In the genomic region with DNA sequence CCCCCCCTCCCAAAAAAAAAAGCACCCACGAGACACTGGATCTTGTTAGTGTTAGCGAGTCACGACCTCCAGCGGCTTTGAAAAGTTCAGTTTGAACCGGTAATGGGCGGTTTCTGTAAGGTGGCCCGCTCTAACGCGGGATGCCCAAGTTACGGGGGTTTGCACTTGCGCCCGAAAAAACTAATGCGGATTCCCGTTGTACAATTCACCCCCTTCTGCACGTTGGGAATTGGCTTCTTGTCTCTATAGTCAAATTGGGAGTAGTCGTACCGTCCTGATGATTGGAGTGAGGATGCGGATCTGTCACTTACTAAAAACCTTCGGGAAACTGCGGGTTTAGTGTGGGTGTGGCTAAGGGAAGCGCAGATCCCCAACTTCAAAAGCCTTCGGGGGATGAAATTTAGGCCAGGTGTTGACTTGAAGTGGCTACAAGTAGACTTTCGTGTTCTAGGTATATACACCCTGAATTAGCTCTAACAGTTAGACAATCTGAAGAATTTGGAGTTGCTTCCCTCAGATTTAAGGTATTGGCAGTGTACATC, we compare ENCODE assay signal across 8 mouse cellular contexts. TPM values are rescaled to one million over a fixed set of nuclear protein-coding genes. Genes with fewer than 3 reads are reported as not detected.
DNase-seq lines count a peak whose midpoint lies in the region; ATAC-seq and TF ChIP-seq lines count a peak whose summit lies in the region.

No protein-coding gene starts in this region.

- peak overlapping the region; percentile 100 for H3K4me3 ChIP-seq in gastrocnemius, adult 2 months
- peak overlapping the region; percentile 82 to 84 (median 84) for H3K4me3 ChIP-seq in CH12.LX (replicated peaks in 1 of 3; ENCODE audit: low read depth in 2 of 3, low read length in 2 of 3, poor library complexity in 1 of 3)
- H3K4me3 ChIP-seq in hindbrain, embryonic 13.5 days, result peak overlapping the region; percentile 95
- peak overlapping the region; percentile 97 for H3K4me3 ChIP-seq in stomach, embryonic 15.5 days (replicated peaks)

- no peak for TF ChIP-seq CTCF in gastrocnemius, adult 2 months (IDR thresholded peaks at IDR 0.05)
- no peak for TF ChIP-seq CTCF in CH12.LX (conservative IDR thresholded peaks at IDR 0.05 in 1 of 2, IDR thresholded peaks at IDR 0.05 in 1 of 2; ENCODE audit: low read depth in 2 of 2, low read length in 2 of 2)

- no peak for DNase-seq in gastrocnemius, adult 2 months
- no peak for DNase-seq in gastrocnemius, adult 18-20 months (ENCODE audit: low spot score)
- peak; percentile 71 for DNase-seq in CH12.LX (ENCODE audit: extremely low read depth)
- peak; percentile 30 for DNase-seq in embryo, embryonic 11.5 days (ENCODE audit: low read depth, low spot score)
- no peak for DNase-seq in right cerebral cortex, adult 2 months (ENCODE audit: low spot score in 2 of 2)

- no peak for TF ChIP-seq POLR2A in CH12.LX (IDR thresholded peaks at IDR 0.05; ENCODE audit: low read depth, low read length)

- TF ChIP-seq RAD21 in CH12.LX (IDR thresholded peaks at IDR 0.05; ENCODE audit: low read depth, low read length), result no peak

- peaks cover 39% of the 10 kb centered on the region for H3K79me2 ChIP-seq in CH12.LX (replicated peaks; ENCODE audit: control insufficient read depth, extremely low read depth, insufficient read depth, poor library complexity, severe bottlenecking)

- in situ Hi-C loops in CH12.LX (cut with MboI; ENCODE audit: low pct_ligation_motif_present, low pct_unique_long_range_greater_than_20kb, low sequenced_read_pairs), result loop anchor here (5.0 kb wide), 2 partner anchors 50 to 130 kb away; a partner anchor contains a TSS

- H3K9ac ChIP-seq in CH12.LX (ENCODE audit: insufficient read depth, low read depth), result peak overlapping the region; percentile 95
- H3K9ac ChIP-seq in hindbrain, embryonic 13.5 days, result peak overlapping the region; percentile 90
- peak overlapping the region; percentile 95 for H3K9ac ChIP-seq in stomach, embryonic 15.5 days

- no peaks in the 10 kb centered on the region for H3K27me3 ChIP-seq in CH12.LX (replicated peaks)
- no peaks in the 10 kb centered on the region for H3K27me3 ChIP-seq in hindbrain, embryonic 13.5 days
- H3K27me3 ChIP-seq in stomach, embryonic 15.5 days (replicated peaks), result no peaks in the 10 kb centered on the region

- no peaks in the 10 kb centered on the region for H3K9me3 ChIP-seq in CH12.LX (replicated peaks; ENCODE audit: low read length)
- no peaks in the 10 kb centered on the region for H3K9me3 ChIP-seq in hindbrain, embryonic 13.5 days
- no peaks in the 10 kb centered on the region for H3K9me3 ChIP-seq in stomach, embryonic 15.5 days

- H3K4me2 ChIP-seq in CH12.LX (ENCODE audit: insufficient read depth, low read depth, poor library complexity, severe bottlenecking), result peak overlapping the region; percentile 98
- peak overlapping the region; percentile 90 for H3K4me2 ChIP-seq in hindbrain, embryonic 13.5 days
- peak overlapping the region; percentile 77 for H3K4me2 ChIP-seq in stomach, embryonic 15.5 days

- intact Hi-C loops in gastrocnemius, adult 2 months (cut with DNase I), result loop anchor here (10.0 kb wide), 1 partner anchor 493 kb away; a partner anchor contains a TSS

- peak overlapping the region; percentile 99 for H3K27ac ChIP-seq in gastrocnemius, adult 2 months
- H3K27ac ChIP-seq in CH12.LX (ENCODE audit: insufficient read depth, low read depth), result no peak overlapping the region
- H3K27ac ChIP-seq in hindbrain, embryonic 13.5 days, result peak overlapping the region; percentile 93; the same call in 1 of the 2 replicates
- H3K27ac ChIP-seq in stomach, embryonic 15.5 days, result peak overlapping the region; percentile 95

- TF ChIP-seq EP300 in CH12.LX (IDR thresholded peaks at IDR 0.05; ENCODE audit: low read length), result no peak

- ATAC-seq in hindbrain, embryonic 13.5 days (ENCODE audit: low FRiP score), result no peak; the same call in 1 of the 2 replicates
- peak; percentile 51 for ATAC-seq in megakaryocyte, adult 5-6 weeks (ENCODE audit: poor library complexity, severe bottlenecking)
- ATAC-seq in stomach, embryonic 15.5 days (ENCODE audit: insufficient read depth, low FRiP score, low read depth), result no peak

- H3K4me1 ChIP-seq in CH12.LX (ENCODE audit: control insufficient read depth in 1 of 2, insufficient read depth in 2 of 2), result peaks cover 0 to 60% of the 10 kb centered on the region in 2 experiments; a peak in 3 of 4 replicates
- peaks cover 13% of the 10 kb centered on the region for H3K4me1 ChIP-seq in hindbrain, embryonic 13.5 days (replicated peaks)
- 0 out of 2 replicates have a peak, but pooled peaks cover 2% of the 10 kb centered on the region for H3K4me1 ChIP-seq in stomach, embryonic 15.5 days

- dilution Hi-C loops in CH12.LX (cut with MboI; ENCODE audit: extremely low pct_ligation_motif_present, extremely low pct_unique_long_range_greater_than_20kb, low sequenced_read_pairs), result no loop called here

- WGBS in hindbrain, embryonic 13.5 days, result 2% methylated on average over 23 of the region's 23 CpGs
- WGBS in stomach, embryonic 15.5 days, result 1% methylated on average over 23 of the region's 23 CpGs

- peaks cover 16 to 43% of the 10 kb centered on the region in 2 experiments for H3K36me3 ChIP-seq in CH12.LX (replicated peaks in 1 of 2; ENCODE audit: control insufficient read depth in 1 of 2, insufficient read depth in 1 of 2, low read length in 1 of 2)
- H3K36me3 ChIP-seq in hindbrain, embryonic 13.5 days, result peaks cover 18% of the 10 kb centered on the region
- peaks cover 14% of the 10 kb centered on the region; the same call in 1 of the 2 replicates for H3K36me3 ChIP-seq in stomach, embryonic 15.5 days

TF ChIP-seq in CH12.LX, 34 proteins besides CTCF, POLR2A, EP300 and RAD21:
- TF ChIP-seq SMC3 (IDR thresholded peaks at IDR 0.05; ENCODE audit: low read depth, low read length), result no peak
- no peak for TF ChIP-seq TCF12 (IDR thresholded peaks at IDR 0.05; ENCODE audit: low read depth, low read length)
- TF ChIP-seq MYC (IDR thresholded peaks at IDR 0.05; ENCODE audit: low read depth, low read length), result no peak
- no peak for TF ChIP-seq BHLHE40 (IDR thresholded peaks at IDR 0.05; ENCODE audit: low read depth, low read length)
- TF ChIP-seq KAT2A (IDR thresholded peaks at IDR 0.05; ENCODE audit: insufficient replicate concordance, low read length), result no peak
- no peak for TF ChIP-seq ZC3H11A (IDR thresholded peaks at IDR 0.05; ENCODE audit: low read depth, low read length)
- TF ChIP-seq USF2 (conservative IDR thresholded peaks at IDR 0.05; ENCODE audit: low read depth, low read length), result no peak
- no peak for TF ChIP-seq PAX5 (IDR thresholded peaks at IDR 0.05; ENCODE audit: low read length)
- no peak for TF ChIP-seq ZNF384 (IDR thresholded peaks at IDR 0.05; ENCODE audit: low read depth, low read length)
- TF ChIP-seq MAFK (IDR thresholded peaks at IDR 0.05; ENCODE audit: insufficient replicate concordance, low read length), result no peak
- no peak for TF ChIP-seq MAX (IDR thresholded peaks at IDR 0.05; ENCODE audit: low read length)
- TF ChIP-seq MXI1 (IDR thresholded peaks at IDR 0.05; ENCODE audit: low read depth, low read length), result no peak
- no peak for TF ChIP-seq GABPA (IDR thresholded peaks at IDR 0.05; ENCODE audit: insufficient replicate concordance, low read depth, low read length)
- TF ChIP-seq JUND (conservative IDR thresholded peaks at IDR 0.05; ENCODE audit: low read depth, low read length), result no peak

RNA-seq across cellular contexts. Expression of a gene that starts 0.8 kb away (rescaled TPM):
- total RNA-seq in gastrocnemius, adult 2 months (2021), result 10 to 100 TPM; 14.5 to 20.0 TPM
- 10 to 100 TPM; 15.8 to 16.6 TPM for total RNA-seq in gastrocnemius, adult 18-20 months (2021)
- total RNA-seq in CH12.LX (2012; rRNA removed), result 32.7 and 37.1 TPM in 2 replicates
- total RNA-seq in CH12.LX (2014; rRNA removed), result 104 and 115 TPM in 2 replicates
- 59.9 and 60.0 TPM in 2 replicates for polyA plus RNA-seq in CH12.LX (2012; ENCODE audit: insufficient read length, low read depth)
- polyA plus RNA-seq in hindbrain, embryonic 13.5 days (2015; fragmentation: Nextera tagmentation; extraction: Ambion mirVana), result 78.3 and 81.4 TPM in 2 replicates
- total RNA-seq in megakaryocyte, adult 5-6 weeks (2015), result 41.7 and 43.7 TPM in 2 replicates
- 17.6 and 20.6 TPM in 2 replicates for total RNA-seq in megakaryocyte, adult 5-6 weeks (2017)
- polyA plus RNA-seq in stomach, embryonic 15.5 days (2015; fragmentation: Nextera tagmentation; extraction: Ambion mirVana), result 64.7 and 65.4 TPM in 2 replicates

RNA-seq across cellular contexts. Expression of a gene that starts 17.2 kb away (rescaled TPM):
- under 1 TPM in 1 of 2 experiments, not detected in 1; 0.17 TPM for total RNA-seq in gastrocnemius, adult 2 months (2021)
- not detected for total RNA-seq in gastrocnemius, adult 18-20 months (2021)
- 0.08 TPM in 1 of 2 replicates, not detected in the other for total RNA-seq in CH12.LX (2012; rRNA removed)
- 0.20 and 0.27 TPM in 2 replicates for total RNA-seq in CH12.LX (2014; rRNA removed)
- polyA plus RNA-seq in CH12.LX (2012; ENCODE audit: insufficient read length, low read depth), result 0.44 and 0.60 TPM in 2 replicates
- polyA plus RNA-seq in hindbrain, embryonic 13.5 days (2015; fragmentation: Nextera tagmentation; extraction: Ambion mirVana), result 0.25 TPM in 2 replicates
- 2.8 and 2.9 TPM in 2 replicates for total RNA-seq in megakaryocyte, adult 5-6 weeks (2015)
- 3.3 and 3.9 TPM in 2 replicates for total RNA-seq in megakaryocyte, adult 5-6 weeks (2017)
- polyA plus RNA-seq in stomach, embryonic 15.5 days (2015; fragmentation: Nextera tagmentation; extraction: Ambion mirVana), result 0.06 and 0.17 TPM in 2 replicates

RNA-seq across cellular contexts. Expression of a gene that starts 41.2 kb away (rescaled TPM):
- not detected for total RNA-seq in gastrocnemius, adult 2 months (2021)
- not detected for total RNA-seq in gastrocnemius, adult 18-20 months (2021)
- total RNA-seq in CH12.LX (2012; rRNA removed), result 2.6 and 2.7 TPM in 2 replicates
- total RNA-seq in CH12.LX (2014; rRNA removed), result 0.46 TPM in 1 of 2 replicates, not detected in the other
- polyA plus RNA-seq in CH12.LX (2012; ENCODE audit: insufficient read length, low read depth), result 2.4 and 2.6 TPM in 2 replicates
- polyA plus RNA-seq in hindbrain, embryonic 13.5 days (2015; fragmentation: Nextera tagmentation; extraction: Ambion mirVana), result not detected in 2 replicates
- total RNA-seq in megakaryocyte, adult 5-6 weeks (2015), result 0.68 TPM in 1 of 2 replicates, not detected in the other
- total RNA-seq in megakaryocyte, adult 5-6 weeks (2017), result 0.33 and 1.7 TPM in 2 replicates
- not detected in 2 replicates for polyA plus RNA-seq in stomach, embryonic 15.5 days (2015; fragmentation: Nextera tagmentation; extraction: Ambion mirVana)

RNA-seq across cellular contexts. Expression of a gene that starts 48.2 kb away (rescaled TPM):
- not detected for total RNA-seq in gastrocnemius, adult 2 months (2021)
- total RNA-seq in gastrocnemius, adult 18-20 months (2021), result under 1 TPM in 1 of 2 experiments, not detected in 1; 0.17 TPM
- total RNA-seq in CH12.LX (2012; rRNA removed), result 0.29 and 0.64 TPM in 2 replicates
- total RNA-seq in CH12.LX (2014; rRNA removed), result 0.11 and 0.14 TPM in 2 replicates
- polyA plus RNA-seq in CH12.LX (2012; ENCODE audit: insufficient read length, low read depth), result 0.14 and 0.17 TPM in 2 replicates
- not detected in 2 replicates for polyA plus RNA-seq in hindbrain, embryonic 13.5 days (2015; fragmentation: Nextera tagmentation; extraction: Ambion mirVana)
- total RNA-seq in megakaryocyte, adult 5-6 weeks (2015), result 4.4 and 5.5 TPM in 2 replicates
- total RNA-seq in megakaryocyte, adult 5-6 weeks (2017), result 3.7 and 4.6 TPM in 2 replicates
- polyA plus RNA-seq in stomach, embryonic 15.5 days (2015; fragmentation: Nextera tagmentation; extraction: Ambion mirVana), result 0.22 and 0.26 TPM in 2 replicates

Comparison
In these comparisons a context has a peak if more than half of its experiments do, and no peak if none do; other contexts are left out.
1. DNase-seq: peak in CH12.LX (single experiment) and embryo, embryonic 11.5 days (single experiment); none in gastrocnemius, adult 2 months (single experiment), gastrocnemius, adult 18-20 months (single experiment) and right cerebral cortex, adult 2 months (0 of 2).
2. Peak in every context shown above with its lines, with median percentiles within 50 percentile points of each other: H3K4me3 ChIP-seq, H3K4me2 ChIP-seq and H3K9ac ChIP-seq.